Mouse (Mus musculus): ENCODE results near the gene Ndufa5.

Ndufa5 gene

DNA sequence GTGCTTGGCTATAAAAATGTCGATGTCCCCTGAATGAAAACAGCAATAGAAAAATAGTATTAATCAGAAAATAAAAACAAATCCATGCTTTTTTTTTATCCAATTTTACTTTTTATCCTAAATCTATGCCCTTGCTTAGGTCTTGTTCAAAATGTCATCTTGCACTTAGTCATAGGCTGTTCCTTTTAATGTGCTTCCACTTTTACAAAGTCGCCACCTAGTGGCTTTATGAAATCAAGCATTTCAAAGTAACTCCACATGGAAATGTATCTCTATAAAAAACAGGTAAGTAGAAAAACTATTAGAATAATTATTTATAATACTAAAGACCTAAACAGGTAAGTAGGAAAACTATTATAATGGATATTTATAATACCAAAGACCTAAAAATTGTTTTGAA lies 11.6 kb downstream of the Ndufa5 start:
- no peak for DNase-seq

DNA sequence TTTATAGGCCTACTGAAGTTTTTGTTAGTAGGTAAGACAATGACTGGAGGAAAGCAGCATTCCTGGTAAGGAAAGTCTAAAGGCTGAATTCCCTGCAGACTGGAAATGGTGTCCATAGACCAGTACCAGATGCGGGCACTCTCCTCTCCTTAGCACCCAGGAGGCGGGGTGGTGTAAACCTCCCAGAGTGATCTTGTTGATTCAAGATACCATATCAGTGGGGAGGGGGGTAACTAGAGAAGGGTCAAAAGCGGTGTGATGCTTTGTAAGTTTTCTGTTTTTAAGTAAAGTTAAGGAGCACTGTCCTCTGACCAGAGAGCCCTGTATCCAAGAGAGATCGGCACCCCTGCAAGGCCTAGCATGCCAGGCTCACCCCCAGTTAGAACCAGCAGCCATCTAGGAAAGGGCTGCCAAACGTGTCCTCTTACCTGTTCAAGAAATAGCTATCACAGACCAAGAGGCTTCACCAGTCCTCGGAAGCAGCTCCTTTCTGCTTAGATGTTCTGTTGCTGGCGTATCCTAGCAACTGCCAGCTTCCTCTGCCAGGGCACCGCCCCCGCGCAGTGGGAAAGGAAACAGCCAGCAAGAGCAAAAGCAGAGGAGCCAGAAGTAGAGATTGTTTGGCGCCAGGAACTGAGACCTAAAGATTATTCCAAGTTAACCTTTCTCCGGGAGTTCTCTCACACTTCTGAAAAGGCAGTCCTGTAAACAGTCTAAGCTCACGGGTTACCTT lies 13.1 kb downstream of the Ndufa5 start, which contains the start of gene Iqub:
Gene Iqub (minus strand): TSS at position 516 of the 733 bp plus-strand sequence.
- peak; percentile 71 for DNase-seq

DNA sequence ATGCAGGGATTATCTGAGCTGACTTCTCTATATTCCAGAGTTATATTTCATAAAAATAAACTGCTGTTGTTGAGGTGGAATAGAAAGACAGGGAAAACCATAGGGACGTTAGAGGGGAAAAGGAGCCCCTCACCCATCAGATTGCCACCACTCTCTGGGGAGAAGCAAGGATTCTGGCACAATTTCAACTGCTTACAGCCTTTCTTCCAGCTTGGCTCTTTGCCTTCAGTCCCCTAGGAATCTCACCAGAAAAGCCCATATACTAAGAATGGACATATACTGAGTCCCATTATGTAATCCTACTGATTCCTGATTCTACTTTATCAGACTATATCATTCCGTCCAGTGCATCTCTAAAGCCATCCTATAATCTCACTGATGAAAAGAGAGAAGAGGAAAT lies 23.7 kb downstream of the Ndufa5 start:
- DNase-seq, result no peak

DNA sequence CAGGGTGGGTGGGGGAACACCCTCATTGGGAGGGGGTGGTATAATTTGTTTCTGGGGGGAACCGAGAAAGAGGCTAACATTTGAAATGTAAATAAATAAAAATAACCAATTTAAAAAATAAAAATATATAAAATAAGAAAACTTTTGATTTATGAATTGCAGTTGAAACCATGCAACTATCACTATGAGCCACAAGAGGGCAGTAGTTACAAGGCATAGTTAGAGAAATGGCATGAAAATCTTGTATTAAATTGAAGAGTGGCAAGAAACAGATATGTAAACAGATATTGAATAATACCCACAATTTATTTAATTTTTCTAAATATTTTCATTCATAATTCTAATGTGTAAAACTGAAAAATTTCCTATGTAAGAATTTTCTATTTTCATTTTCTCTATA lies 37.5 kb downstream of the Ndufa5 start:
- DNase-seq, result no peak

DNA sequence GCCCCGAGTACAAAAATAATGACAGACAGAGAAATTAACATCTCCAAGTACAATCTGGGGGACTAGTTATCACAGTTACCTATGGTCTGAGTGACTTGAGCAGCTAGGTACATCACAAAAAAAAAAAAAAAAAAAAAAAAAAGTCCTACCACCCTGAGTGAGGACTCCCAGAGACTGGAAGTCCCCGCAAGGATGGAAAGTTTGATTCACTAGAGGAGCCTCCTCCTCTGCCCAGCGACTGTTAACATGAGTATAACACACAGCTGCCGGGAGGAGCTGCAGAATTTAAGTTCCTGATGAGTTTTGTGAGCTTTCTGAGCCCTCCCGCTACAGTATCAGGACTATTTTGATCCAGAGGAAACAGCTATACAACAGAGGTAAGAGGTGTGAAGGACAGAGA lies 41.3 kb downstream of the Ndufa5 start:
- no peak for DNase-seq

DNA sequence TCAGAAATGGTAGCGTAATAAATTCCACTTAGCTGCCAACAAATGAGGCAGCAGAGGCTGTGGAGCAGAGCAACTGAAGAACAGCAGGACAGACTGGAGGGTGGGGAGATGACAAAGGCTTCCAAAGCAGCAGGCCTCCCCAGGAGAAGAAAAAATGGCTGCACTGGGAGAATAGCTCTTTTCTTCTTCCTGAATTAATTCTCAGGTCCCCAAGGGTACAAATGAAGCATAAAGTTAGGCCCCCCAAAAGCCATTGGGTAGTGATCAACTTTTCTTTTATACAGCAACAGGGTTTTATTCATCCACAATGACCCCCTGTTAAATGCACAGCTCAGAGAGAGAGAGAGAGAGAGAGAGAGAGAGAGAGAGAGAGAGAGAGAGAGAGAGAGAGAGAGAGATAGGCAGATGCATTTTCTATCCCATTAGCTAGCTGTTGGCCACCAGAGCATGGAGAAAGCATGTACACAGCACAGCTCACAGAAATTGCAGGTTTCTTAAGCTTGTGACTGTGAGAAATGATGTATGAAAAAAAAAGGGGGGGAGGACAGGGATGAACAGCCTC lies 57.2 kb downstream of the Ndufa5 start:
- DNase-seq, result no peak

DNA sequence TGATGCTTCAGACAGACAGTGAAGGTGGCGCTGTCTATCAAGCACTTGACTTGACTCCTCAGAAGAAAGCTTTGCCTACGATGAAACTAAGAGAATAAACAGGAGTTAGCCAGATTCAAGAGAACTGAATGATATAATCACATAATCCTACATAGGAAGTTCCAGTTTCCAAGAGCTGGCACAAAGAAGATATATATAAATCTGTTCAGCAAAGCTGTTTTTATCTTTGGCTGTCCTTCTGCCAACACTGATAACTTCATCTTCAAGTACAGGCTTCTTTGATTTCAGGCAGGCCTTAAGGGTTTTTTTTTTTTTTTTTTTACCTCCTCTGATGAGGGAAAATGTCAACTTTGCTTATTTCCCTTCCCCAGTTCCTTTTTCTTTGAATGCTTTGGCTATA lies 57.7 kb downstream of the Ndufa5 start:
- no peak for DNase-seq

Measured in right cerebral cortex, postnatal 4 days (tissue).